Mouse (Mus musculus) lung, adult 2 months (tissue): ENCODE measurements around the gene Slc6a20b. TPM values are rescaled to one million over a fixed set of nuclear protein-coding genes. Genes with fewer than 3 reads are reported as not detected.
A peak's percentile ranks its signal among the peaks of the same experiment; 100 is the strongest.
"Not testable (repeated sequence)": the region's sequence is repeated elsewhere in the genome, so short reads cannot be mapped to it uniquely, and the experiment has no call there.

ENCODE experiments used
- DNase-seq: peaks from one replicate; pipeline ENCODE4 v3.0.0; 2022
- H3K4me1 ChIP-seq: fragments of 200-500 bp; 2 replicates; pipeline ENCODE4 v1.6.1; 2011; ENCODE audit warnings: low read length; ENCODE audit not compliant: control insufficient read depth, insufficient read depth
- H3K4me3 ChIP-seq: fragments of 200-500 bp; replicated peaks from 2 replicates; pipeline ENCODE3; 2011; ENCODE audit warnings: low read depth, mild to moderate bottlenecking, control low read depth, low read length; ENCODE audit errors: extremely low read depth
- CTCF ChIP-seq: fragments of 200-500 bp; IDR thresholded peaks from 2 replicates; pipeline ENCODE4 v1.5.1; 2011; ENCODE audit warnings: mild to moderate bottlenecking, low read length, control low read depth; ENCODE audit not compliant: insufficient read depth
- POLR2A ChIP-seq: fragments of 200-500 bp; IDR thresholded peaks from 2 replicates; pipeline ENCODE4 v1.6.1; 2011; ENCODE audit warnings: low read depth, mild to moderate bottlenecking, control low read depth, low read length, borderline replicate concordance; ENCODE audit errors: extremely low read depth
- WGBS: fragments of 180-500 bp; shearing (Covaris S2); methylation state at CpG from one replicate; pipeline ENCODE4 v1.1.7; 2018; 5-methylcytosine and 5-hydroxymethylcytosine counted together
- polyA plus RNA-seq: library from polyadenylated mRNA; depleted of rRNA; stranded (reverse); fragments of >200 nt; gene quantifications from 2 replicates; pipeline ENCODE4 v1.2.3, GENCODE M21; 2012; rRNA removed

The Slc6a20b gene
- 0.07 and 0.08 TPM in 2 replicates for polyA plus RNA-seq

- DNase-seq, result no peak
- Histone ChIP-seq H3K4me3 (no peak within 1 kb of the TSS), H3K4me1 (no peaks in the 10 kb centered on the region)
- TF ChIP-seq POLR2A (no peak), CTCF (no peak)
- 79% methylated on average over 6 of the region's 6 CpGs for WGBS
These were observed at the start of gene Slc6a20b for GRCm38 (mm10) chr9:123632281-123632680. Gene Slc6a20b, minus strand, starts transcription at chr9:123632565.

- peaks cover 2% of the 10 kb centered on the region; the same call in 1 of the 2 replicates for H3K4me1 ChIP-seq
- no peak for DNase-seq
- 33% methylated on average over 2 of the region's 2 CpGs for WGBS
- no peak overlapping the region for H3K4me3 ChIP-seq
- TF ChIP-seq POLR2A, result no peak
- TF ChIP-seq CTCF, result no peak
These were observed 46.8 kb upstream of the Slc6a20b start for GRCm38 (mm10) chr9:123679198-123679597.

GRCm38 (mm10) chr9:123678327-123679105 is 46.2 kb upstream of the Slc6a20b start, which contains the start of the genes Ccr9 and Slc6a20a:
Gene Ccr9, plus strand, starts transcription at chr9:123678439.
Gene Slc6a20a, minus strand, starts transcription at chr9:123678885.
- WGBS, result 1% methylated on average over 73 of the region's 73 CpGs
- TF ChIP-seq CTCF (no peak), POLR2A (no peak)
- Histone ChIP-seq H3K4me1 (peaks cover 2% of the 10 kb centered on the region; the same call in 1 of the 2 replicates), H3K4me3 (peak within 1 kb of the TSS; percentile 53)
- peak; percentile 21 for DNase-seq

GRCm38 (mm10) chr9:123665645-123666044 is 33.3 kb upstream of the Slc6a20b start:
- WGBS, result 52% methylated on average over 5 of the region's 5 CpGs
- TF ChIP-seq CTCF (peak; percentile 41), POLR2A (no peak)
- peak; percentile 31 for DNase-seq
- Histone ChIP-seq H3K4me1 (no peaks in the 10 kb centered on the region), H3K4me3 (no peak overlapping the region)

- 83% methylated on average over 18 of the region's 18 CpGs for WGBS
- not testable (repeated sequence) for H3K4me3 ChIP-seq, H3K4me1 ChIP-seq, DNase-seq
These were observed 27.8 kb upstream of the Slc6a20b start for GRCm38 (mm10) chr9:123659986-123660676.

- DNase-seq, result no peak
- TF ChIP-seq CTCF, result no peak
- Histone ChIP-seq H3K4me3 (no peak overlapping the region), H3K4me1 (no peaks in the 10 kb centered on the region)
These were observed 26.6 kb upstream of the Slc6a20b start for GRCm38 (mm10) chr9:123658981-123659380.

- TF ChIP-seq POLR2A (no peak), CTCF (no peak)
- Histone ChIP-seq H3K4me1 (no peaks in the 10 kb centered on the region), H3K4me3 (no peak overlapping the region)
- DNase-seq, result no peak
- 62% methylated on average over 3 of the region's 3 CpGs for WGBS
These were observed 25.1 kb upstream of the Slc6a20b start for GRCm38 (mm10) chr9:123657457-123657856.

GRCm38 (mm10) chr9:123651369-123651768 is 19.0 kb upstream of the Slc6a20b start:
- 43% methylated on average over 4 of the region's 4 CpGs for WGBS
- TF ChIP-seq POLR2A, result no peak

GRCm38 (mm10) chr9:123649785-123650511 is 17.6 kb upstream of the Slc6a20b start:
- H3K4me3 ChIP-seq, result no peak overlapping the region
- TF ChIP-seq POLR2A (no peak), CTCF (no peak)
- DNase-seq, result no peak
- H3K4me1 ChIP-seq, result no peaks in the 10 kb centered on the region
- 61% methylated on average over 2 of the region's 2 CpGs for WGBS

More at GRCm38 (mm10) chr9:123651369-123651768, 19.0 kb upstream of the Slc6a20b start:
- no peak for DNase-seq
- Histone ChIP-seq H3K4me3 (no peak overlapping the region), H3K4me1 (no peaks in the 10 kb centered on the region)
